Mouse (Mus musculus) midbrain, postnatal 0 days (tissue): ENCODE measurements around the gene Cntfr. TPM values are rescaled to one million over a fixed set of nuclear protein-coding genes. Genes with fewer than 3 reads are reported as not detected.
A peak's percentile ranks its signal among the peaks of the same experiment; 100 is the strongest.

ENCODE experiments used
- ATAC-seq: fragments of 200-750 bp; cut with Nextera tagmentation; 2 replicates; pipeline ENCODE4 v1.8.0; 2017; ENCODE audit warnings: moderate number of reproducible peaks, mild to moderate bottlenecking, moderate TSS enrichment, moderate library complexity; ENCODE audit not compliant: low FRiP score
- DNase-seq: peaks from one replicate; pipeline ENCODE4 v3.0.0-alpha.2; 2015; ENCODE audit warnings: low spot score
- H3K27ac ChIP-seq: fragments of 300-500 bp; sonication (generic); 2 replicates; pipeline ENCODE4 v1.5.1; 2014; ENCODE audit warnings: low read depth, mild to moderate bottlenecking, low read length, mixed read lengths
- H3K27me3 ChIP-seq: fragments of 300-500 bp; sonication (generic); 2 replicates; pipeline ENCODE4 v1.6.1; 2014; ENCODE audit warnings: low read length, control low read depth, mixed read lengths; ENCODE audit not compliant: insufficient read depth
- H3K36me3 ChIP-seq: fragments of 300-500 bp; sonication (generic); 2 replicates; pipeline ENCODE4 v1.6.1; 2014; ENCODE audit warnings: low read length, control low read depth, mixed read lengths; ENCODE audit not compliant: insufficient read depth
- H3K4me1 ChIP-seq: fragments of 300-500 bp; sonication (generic); 2 replicates; pipeline ENCODE4 v1.6.1; 2014; ENCODE audit warnings: mild to moderate bottlenecking, control low read depth, antibody characterized with exemption, low read length, mixed read lengths; ENCODE audit not compliant: insufficient read depth
- H3K4me2 ChIP-seq: fragments of 300-500 bp; sonication (generic); 2 replicates; pipeline ENCODE4 v1.6.1; 2014; ENCODE audit warnings: low read depth, mild to moderate bottlenecking, low read length, mixed read lengths; ENCODE audit not compliant: poor library complexity, severe bottlenecking
- H3K4me3 ChIP-seq: fragments of 300-500 bp; sonication (generic); 2 replicates; pipeline ENCODE4 v1.5.1; 2014; ENCODE audit warnings: low read depth, mild to moderate bottlenecking, low read length, moderate library complexity
- H3K9ac ChIP-seq: fragments of 300-500 bp; sonication (generic); replicated peaks from 2 replicates; pipeline ENCODE4 v1.6.1; 2014; ENCODE audit warnings: mild to moderate bottlenecking, low read length, moderate library complexity, mixed read lengths; ENCODE audit not compliant: poor library complexity, severe bottlenecking
- H3K9me3 ChIP-seq: fragments of 300-500 bp; sonication (generic); 2 replicates; pipeline ENCODE4 v1.6.1; 2016; ENCODE audit warnings: low read length, control low read depth
- CTCF ChIP-seq: IDR thresholded peaks from 2 replicates; pipeline ENCODE4 v1.5.1; 2016; ENCODE audit warnings: antibody characterized with exemption, mild to moderate bottlenecking
- WGBS: fragments of 180-500 bp; shearing (Covaris S2); extraction: QIAGEN DNeasy Blood & Tissue Kit; methylation state at CpG from one replicate; pipeline ENCODE4 v1.1.7; 2014; 5-methylcytosine and 5-hydroxymethylcytosine counted together
- polyA plus RNA-seq: library from polyadenylated mRNA; unstranded; fragments of >200 nt; fragmentation: Nextera tagmentation; extraction: Ambion mirVana; gene quantifications from 2 replicates; pipeline ENCODE4 v1.2.1, GENCODE M21; 2015
- total RNA-seq: library from RNA; depleted of rRNA; stranded (reverse); fragments of >200 nt; gene quantifications from 2 replicates; pipeline ENCODE4 v1.2.3, GENCODE M21; 2014

Cntfr gene
- total and polyA plus RNA-seq, 2 experiments from 2014 or later: 20.1 to 69.2 TPM

GRCm38 (mm10) chr4:41659556-41659955, 37.3 kb downstream of the Cntfr start:
- no peaks in the 10 kb centered on the region for H3K9me3 ChIP-seq
- H3K4me3 ChIP-seq: no peak overlapping the region
- no peaks in the 10 kb centered on the region for H3K27me3 ChIP-seq
- no peak for ATAC-seq
- DNase-seq: no peak
- H3K4me1 ChIP-seq: no peaks in the 10 kb centered on the region
- H3K36me3 ChIP-seq: peaks cover 10% of the 10 kb centered on the region
- H3K9ac ChIP-seq: 0 out of 2 replicates have a peak overlapping the region, but pooled peaks have one; percentile 19
- no peak for TF ChIP-seq CTCF
- H3K27ac ChIP-seq: no peak overlapping the region
- no peak overlapping the region for H3K4me2 ChIP-seq
- WGBS: 61% methylated on average over 13 of the region's 13 CpGs

- no peak overlapping the region for H3K9ac ChIP-seq
- no peaks in the 10 kb centered on the region for H3K9me3 ChIP-seq
- H3K4me3 ChIP-seq: no peak overlapping the region
- H3K4me1 ChIP-seq: no peaks in the 10 kb centered on the region
- H3K27ac ChIP-seq: no peak overlapping the region
- H3K36me3 ChIP-seq: peaks cover 8% of the 10 kb centered on the region
- no peak overlapping the region for H3K4me2 ChIP-seq
- no peak for ATAC-seq
- WGBS: 32% methylated on average over 20 of the region's 25 CpGs
- no peak for DNase-seq
- no peak for TF ChIP-seq CTCF
- H3K27me3 ChIP-seq: no peaks in the 10 kb centered on the region
These were observed 38.1 kb downstream of the Cntfr start for GRCm38 (mm10) chr4:41658566-41659384.

- no peak overlapping the region for H3K27ac ChIP-seq
- WGBS: 98% methylated on average over 2 of the region's 2 CpGs
- ATAC-seq: no peak
- H3K27me3 ChIP-seq: no peaks in the 10 kb centered on the region
- peaks cover 8% of the 10 kb centered on the region for H3K36me3 ChIP-seq
- H3K4me1 ChIP-seq: no peaks in the 10 kb centered on the region
- no peak for DNase-seq
- H3K4me3 ChIP-seq: no peak overlapping the region
- TF ChIP-seq CTCF: no peak
- H3K9ac ChIP-seq: no peak overlapping the region
- no peak overlapping the region for H3K4me2 ChIP-seq
- H3K9me3 ChIP-seq: no peaks in the 10 kb centered on the region
These were observed 41.4 kb downstream of the Cntfr start for GRCm38 (mm10) chr4:41655525-41655924.

GRCm38 (mm10) chr4:41654217-41654616, 42.7 kb downstream of the Cntfr start:
- DNase-seq (peak; percentile 61), ATAC-seq (0 out of 2 replicates have a peak, but pooled peaks have one; percentile 15)
- peak; percentile 79 for TF ChIP-seq CTCF
- no peak overlapping the region for H3K27ac ChIP-seq
- H3K9me3 ChIP-seq: no peaks in the 10 kb centered on the region
- no peak overlapping the region for H3K4me2 ChIP-seq
- no peaks in the 10 kb centered on the region for H3K4me1 ChIP-seq
- WGBS: 10% methylated on average over 7 of the region's 7 CpGs
- H3K27me3 ChIP-seq: no peaks in the 10 kb centered on the region
- H3K9ac ChIP-seq: no peak overlapping the region
- H3K36me3 ChIP-seq: peaks cover 8% of the 10 kb centered on the region
- H3K4me3 ChIP-seq: no peak overlapping the region

GRCm38 (mm10) chr4:41653730-41654129, 43.2 kb downstream of the Cntfr start:
- Histone ChIP-seq H3K36me3 (peaks cover 8% of the 10 kb centered on the region), H3K27me3 (no peaks in the 10 kb centered on the region), H3K9me3 (no peaks in the 10 kb centered on the region), H3K27ac (no peak overlapping the region), H3K4me2 (no peak overlapping the region), H3K4me1 (no peaks in the 10 kb centered on the region), H3K9ac (no peak overlapping the region; the same call in 1 of the 2 replicates), H3K4me3 (no peak overlapping the region)
- TF ChIP-seq CTCF: no peak
- 58% methylated on average over 6 of the region's 6 CpGs for WGBS
- DNase-seq: no peak
- no peak for ATAC-seq

DNA sequence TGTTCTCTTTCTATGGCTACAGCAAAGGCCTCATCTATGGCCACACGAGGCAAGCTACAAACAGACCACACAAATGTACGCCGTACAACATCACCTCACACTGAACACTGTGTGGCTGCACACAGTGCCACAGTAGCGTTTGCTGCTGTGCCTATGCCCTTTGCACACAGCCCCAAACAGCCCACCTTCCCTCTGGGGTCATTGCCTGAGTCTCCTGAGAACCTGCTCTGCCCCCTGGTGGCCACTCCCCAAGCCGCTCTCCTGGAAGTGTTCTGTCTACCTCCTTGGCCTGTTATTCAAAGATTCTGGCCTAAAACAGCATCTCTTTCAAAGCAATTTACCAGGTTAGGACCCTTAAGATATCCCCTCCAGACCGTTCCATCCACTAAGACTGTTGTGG, 43.6 kb downstream of the Cntfr start:
- H3K4me2 ChIP-seq: no peak overlapping the region
- DNase-seq (peak; percentile 83), ATAC-seq (peak; percentile 64)
- no peaks in the 10 kb centered on the region for H3K4me1 ChIP-seq
- H3K27ac ChIP-seq: no peak overlapping the region
- no peak overlapping the region for H3K4me3 ChIP-seq
- TF ChIP-seq CTCF: peak; percentile 87
- no peaks in the 10 kb centered on the region for H3K9me3 ChIP-seq
- H3K9ac ChIP-seq: no peak overlapping the region; the same call in 1 of the 2 replicates
- H3K36me3 ChIP-seq: peaks cover 8% of the 10 kb centered on the region
- no peaks in the 10 kb centered on the region for H3K27me3 ChIP-seq
- WGBS: 38% methylated on average over 6 of the region's 6 CpGs
